Mouse (Mus musculus): Measurements from ENCODE around the gene Cct5. TPM values are rescaled to one million over a fixed set of nuclear protein-coding genes. Genes with fewer than 3 reads are reported as not detected.
"Not testable (repeated sequence)": the region's sequence is repeated elsewhere in the genome, so short reads cannot be mapped to it uniquely, and the experiment has no call there.

The Cct5 gene
- polyA plus RNA-seq, 1 experiment from 2014 or later: 409 TPM

- WGBS (ENCODE audit: insufficient replicate concordance): 76% methylated on average over 2 of the region's 2 CpGs
Observed at GRCm38 (mm10) chr15:31581086-31581485, 20.5 kb downstream of the Cct5 start.

GRCm38 (mm10) chr15:31576076-31576475, 25.5 kb downstream of the Cct5 start:
- H3K9me3 ChIP-seq (replicated peaks): no peaks in the 10 kb centered on the region
- no peak overlapping the region for H3K4me2 ChIP-seq
- DNase-seq (no peak), ATAC-seq (ENCODE audit: low read depth) (no peak)
- H3K4me3 ChIP-seq (replicated peaks): no peak overlapping the region
- 70% methylated on average over 5 of the region's 5 CpGs for WGBS (ENCODE audit: insufficient replicate concordance)
- no peaks in the 10 kb centered on the region for H3K36me3 ChIP-seq
- H3K27me3 ChIP-seq: no peaks in the 10 kb centered on the region
- H3K9ac ChIP-seq: no peak overlapping the region
- peaks cover 27% of the 10 kb centered on the region for H3K4me1 ChIP-seq (replicated peaks)
- no peak overlapping the region for H3K27ac ChIP-seq

More at GRCm38 (mm10) chr15:31581086-31581485, 20.5 kb downstream of the Cct5 start:
- ATAC-seq (ENCODE audit: low read depth); H3K27me3 ChIP-seq; H3K4me2 ChIP-seq; H3K4me3 ChIP-seq (replicated peaks); DNase-seq; H3K9ac ChIP-seq; H3K36me3 ChIP-seq; H3K27ac ChIP-seq; H3K9me3 ChIP-seq (replicated peaks): not testable (repeated sequence)
- peaks cover 16% of the 10 kb centered on the region for H3K4me1 ChIP-seq (replicated peaks)

GRCm38 (mm10) chr15:31573692-31574091, 27.9 kb downstream of the Cct5 start:
- H3K27ac ChIP-seq: no peak overlapping the region
- H3K4me1 ChIP-seq (replicated peaks): peaks cover 50% of the 10 kb centered on the region
- no peak overlapping the region for H3K9ac ChIP-seq
- ATAC-seq (ENCODE audit: low read depth): peak; percentile 66
- no peak for DNase-seq
- no peak overlapping the region for H3K4me3 ChIP-seq (replicated peaks)
- no peaks in the 10 kb centered on the region for H3K36me3 ChIP-seq
- H3K9me3 ChIP-seq (replicated peaks): no peaks in the 10 kb centered on the region
- no peak overlapping the region for H3K4me2 ChIP-seq
- H3K27me3 ChIP-seq: no peaks in the 10 kb centered on the region

- peak; percentile 83 for ATAC-seq (ENCODE audit: low read depth)
- Histone ChIP-seq H3K36me3 (no peaks in the 10 kb centered on the region), H3K27ac (no peak overlapping the region), H3K9ac (no peak overlapping the region), H3K27me3 (no peaks in the 10 kb centered on the region), H3K4me3 (replicated peaks) (no peak overlapping the region), H3K4me1 (replicated peaks) (peaks cover 54% of the 10 kb centered on the region), H3K4me2 (no peak overlapping the region), H3K9me3 (replicated peaks) (no peaks in the 10 kb centered on the region)
- no peak for DNase-seq
- 15% methylated on average over 4 of the region's 4 CpGs for WGBS (ENCODE audit: insufficient replicate concordance)
Observed at GRCm38 (mm10) chr15:31573287-31573686, 28.3 kb downstream of the Cct5 start.

- 83% methylated on average over 16 of the region's 16 CpGs for WGBS (ENCODE audit: insufficient replicate concordance)
- no peaks in the 10 kb centered on the region for H3K27me3 ChIP-seq
- no peak overlapping the region for H3K4me3 ChIP-seq (replicated peaks)
- DNase-seq (no peak), ATAC-seq (ENCODE audit: low read depth) (no peak)
- H3K9ac ChIP-seq: no peak overlapping the region
- peak overlapping the region; percentile 43 for H3K27ac ChIP-seq
- no peaks in the 10 kb centered on the region for H3K36me3 ChIP-seq
- H3K4me2 ChIP-seq: no peak overlapping the region
- H3K9me3 ChIP-seq (replicated peaks): no peaks in the 10 kb centered on the region
- H3K4me1 ChIP-seq (replicated peaks): peaks cover 62% of the 10 kb centered on the region
Observed at GRCm38 (mm10) chr15:31571906-31572722, 29.5 kb downstream of the Cct5 start.

GRCm38 (mm10) chr15:31570959-31571358, 30.6 kb downstream of the Cct5 start:
- Histone ChIP-seq H3K9ac (no peak overlapping the region), H3K4me1 (replicated peaks) (peaks cover 64% of the 10 kb centered on the region), H3K27ac (no peak overlapping the region), H3K27me3 (no peaks in the 10 kb centered on the region), H3K36me3 (no peaks in the 10 kb centered on the region), H3K9me3 (replicated peaks) (no peaks in the 10 kb centered on the region), H3K4me2 (no peak overlapping the region), H3K4me3 (replicated peaks) (no peak overlapping the region)
- ATAC-seq (ENCODE audit: low read depth) (no peak), DNase-seq (no peak)
- WGBS (ENCODE audit: insufficient replicate concordance): 54% methylated on average over 8 of the region's 8 CpGs

GRCm38 (mm10) chr15:31569325-31570022, 32.1 kb downstream of the Cct5 start:
- no peak for ATAC-seq (ENCODE audit: low read depth)
- Histone ChIP-seq H3K9me3 (replicated peaks) (no peaks in the 10 kb centered on the region), H3K9ac (no peak overlapping the region), H3K4me2 (no peak overlapping the region), H3K36me3 (no peaks in the 10 kb centered on the region), H3K27me3 (no peaks in the 10 kb centered on the region), H3K4me1 (replicated peaks) (peaks cover 64% of the 10 kb centered on the region), H3K27ac (no peak overlapping the region), H3K4me3 (replicated peaks) (no peak overlapping the region)
- 61% methylated on average over 9 of the region's 9 CpGs for WGBS (ENCODE audit: insufficient replicate concordance)
- DNase-seq: no peak

GRCm38 (mm10) chr15:31568581-31568996, 33.0 kb downstream of the Cct5 start:
- H3K4me2 ChIP-seq: peak overlapping the region; percentile 25; the same call in 1 of the 2 replicates
- H3K9me3 ChIP-seq (replicated peaks): no peaks in the 10 kb centered on the region
- 47% methylated on average over 12 of the region's 12 CpGs for WGBS (ENCODE audit: insufficient replicate concordance)
- DNase-seq (no peak), ATAC-seq (ENCODE audit: low read depth) (peak; percentile 35; the same call in 1 of the 2 replicates)
- no peak overlapping the region for H3K27ac ChIP-seq
- H3K27me3 ChIP-seq: no peaks in the 10 kb centered on the region
- H3K36me3 ChIP-seq: no peaks in the 10 kb centered on the region
- no peak overlapping the region for H3K4me3 ChIP-seq (replicated peaks)
- H3K4me1 ChIP-seq (replicated peaks): peaks cover 63% of the 10 kb centered on the region
- no peak overlapping the region for H3K9ac ChIP-seq

- H3K27me3 ChIP-seq: no peaks in the 10 kb centered on the region
- H3K4me1 ChIP-seq (replicated peaks): peaks cover 60% of the 10 kb centered on the region
- no peaks in the 10 kb centered on the region for H3K36me3 ChIP-seq
- no peak overlapping the region for H3K4me2 ChIP-seq
- no peak for DNase-seq
- H3K9ac ChIP-seq: no peak overlapping the region
- 42% methylated on average over 7 of the region's 7 CpGs for WGBS (ENCODE audit: insufficient replicate concordance)
- no peak overlapping the region for H3K4me3 ChIP-seq (replicated peaks)
- H3K27ac ChIP-seq: no peak overlapping the region
- no peak for ATAC-seq (ENCODE audit: low read depth)
- no peaks in the 10 kb centered on the region for H3K9me3 ChIP-seq (replicated peaks)
Observed at GRCm38 (mm10) chr15:31567431-31567830, 34.2 kb downstream of the Cct5 start.

GRCm38 (mm10) chr15:31565786-31566185, 35.8 kb downstream of the Cct5 start:
- Histone ChIP-seq H3K9ac (no peak overlapping the region), H3K4me2 (no peak overlapping the region), H3K4me3 (replicated peaks) (no peak overlapping the region), H3K4me1 (replicated peaks) (peaks cover 48% of the 10 kb centered on the region), H3K27me3 (no peaks in the 10 kb centered on the region), H3K9me3 (replicated peaks) (no peaks in the 10 kb centered on the region), H3K36me3 (no peaks in the 10 kb centered on the region), H3K27ac (no peak overlapping the region)
- DNase-seq: no peak
- WGBS (ENCODE audit: insufficient replicate concordance): 56% methylated on average over 1 of the region's 1 CpGs
- no peak for ATAC-seq (ENCODE audit: low read depth)

GRCm38 (mm10) chr15:31565184-31565583, 36.4 kb downstream of the Cct5 start, which contains the start of gene Cmbl:
TSS of gene Cmbl (plus strand) at chr15:31565389.
- H3K9ac ChIP-seq: no peak within 1 kb of the TSS
- H3K4me3 ChIP-seq (replicated peaks): no peak within 1 kb of the TSS
- H3K4me2 ChIP-seq: no peak within 1 kb of the TSS
- H3K27me3 ChIP-seq: no peaks in the 10 kb centered on the region
- no peak for DNase-seq
- no peak for ATAC-seq (ENCODE audit: low read depth)
- H3K9me3 ChIP-seq (replicated peaks): no peaks in the 10 kb centered on the region
- 67% methylated on average over 5 of the region's 5 CpGs for WGBS (ENCODE audit: insufficient replicate concordance)
- H3K27ac ChIP-seq: no peak within 1 kb of the TSS
- no peaks in the 10 kb centered on the region for H3K36me3 ChIP-seq
- H3K4me1 ChIP-seq (replicated peaks): peaks cover 42% of the 10 kb centered on the region
